Mouse (Mus musculus) ES-E14 (cell line): ENCODE data around the gene Chst3. TPM values are rescaled to one million over a fixed set of nuclear protein-coding genes. Genes with fewer than 3 reads are reported as not detected.
"Not testable (repeated sequence)": the region's sequence is repeated elsewhere in the genome, so short reads cannot be mapped to it uniquely, and the experiment has no call there.

Experiments used
- DNase-seq: peaks from one replicate; pipeline ENCODE4 v3.0.0-alpha.2; 2013; ENCODE audit warnings: low read depth, low spot score
- H3K27ac ChIP-seq: 2 replicates; pipeline ENCODE4 v1.5.1; 2012; ENCODE audit warnings: low read depth, mild to moderate bottlenecking, low read length, moderate library complexity, mixed read lengths; ENCODE audit not compliant: poor library complexity, insufficient read depth, severe bottlenecking
- H3K36me3 ChIP-seq: 2 replicates; pipeline ENCODE4 v1.6.1; 2012; ENCODE audit warnings: mild to moderate bottlenecking, low read length, moderate library complexity, mixed read lengths; ENCODE audit not compliant: control insufficient read depth, poor library complexity, insufficient read depth, severe bottlenecking
- H3K4me1 ChIP-seq, 2 experiments: fragments of 150-350 bp in 1 of 2; sonication (generic) in 1 of 2; 2 replicates each; pipeline ENCODE4 v1.6.1; 2012; ENCODE audit warnings: low read length in 2 of 2, mild to moderate bottlenecking in 1 of 2, mixed read lengths in 1 of 2; ENCODE audit not compliant: control insufficient read depth in 2 of 2, insufficient read depth in 2 of 2, poor library complexity in 1 of 2
- H3K4me3 ChIP-seq, 2 experiments: fragments of 150-350 bp in 1 of 2; sonication (generic) in 1 of 2; 2 replicates each; pipeline ENCODE4 v1.5.1; 2012; ENCODE audit warnings: low read length in 2 of 2, low read depth in 1 of 2, mild to moderate bottlenecking in 1 of 2, mixed read lengths in 1 of 2; ENCODE audit not compliant: insufficient read depth in 1 of 2, poor library complexity in 1 of 2, severe bottlenecking in 1 of 2
- H3K9ac ChIP-seq: 2 replicates; pipeline ENCODE4 v1.6.1; 2012; ENCODE audit warnings: low read depth, mild to moderate bottlenecking, low read length, mixed read lengths; ENCODE audit not compliant: poor library complexity, insufficient read depth, severe bottlenecking
- H3K9me3 ChIP-seq: fragments of 150-350 bp; sonication (generic); 2 replicates; pipeline ENCODE4 v1.6.1; 2012; ENCODE audit warnings: low read depth, mild to moderate bottlenecking, low read length; ENCODE audit not compliant: control insufficient read depth, insufficient read depth
- CHD2 ChIP-seq: IDR thresholded peaks from 2 replicates; pipeline ENCODE4 v1.6.1; 2014; ENCODE audit warnings: mild to moderate bottlenecking, low read depth, low read length, inconsistent platforms
- HCFC1 ChIP-seq: IDR thresholded peaks from 2 replicates; pipeline ENCODE4 v1.6.1; 2012; ENCODE audit warnings: low read length, inconsistent platforms, borderline replicate concordance; ENCODE audit not compliant: insufficient read depth
- MAFK ChIP-seq: IDR thresholded peaks from 2 replicates; pipeline ENCODE4 v1.6.1; 2014; ENCODE audit warnings: mild to moderate bottlenecking, low read depth, low read length, inconsistent platforms; ENCODE audit not compliant: insufficient read depth
- ZC3H11A ChIP-seq: IDR thresholded peaks from 2 replicates; pipeline ENCODE4 v1.6.1; 2012; ENCODE audit warnings: low read depth, mild to moderate bottlenecking, inconsistent platforms, low read length, borderline replicate concordance
- ZNF384 ChIP-seq: IDR thresholded peaks from 2 replicates; pipeline ENCODE4 v1.6.1; 2012; ENCODE audit warnings: low read depth, low read length, inconsistent platforms
- in situ Hi-C, 2 experiments: fragments of 600-800 bp; cut with MboI; formaldehyde crosslinking; loops; one replicate each; pipeline ENCODE4 v1.15.1; 2025; ENCODE audit warnings: low sequenced_read_pairs in 2 of 2, inconsistent platforms in 1 of 2; ENCODE audit not compliant: unreplicated experiment in 2 of 2
- total RNA-seq: library from RNA; depleted of rRNA; stranded (reverse); fragments of 300-350 nt; gene quantifications from 2 replicates; pipeline ENCODE4 v1.2.3, GENCODE M21; 2012

Gene Chst3
- total RNA-seq, 1 experiment: 1.8 TPM

DNA sequence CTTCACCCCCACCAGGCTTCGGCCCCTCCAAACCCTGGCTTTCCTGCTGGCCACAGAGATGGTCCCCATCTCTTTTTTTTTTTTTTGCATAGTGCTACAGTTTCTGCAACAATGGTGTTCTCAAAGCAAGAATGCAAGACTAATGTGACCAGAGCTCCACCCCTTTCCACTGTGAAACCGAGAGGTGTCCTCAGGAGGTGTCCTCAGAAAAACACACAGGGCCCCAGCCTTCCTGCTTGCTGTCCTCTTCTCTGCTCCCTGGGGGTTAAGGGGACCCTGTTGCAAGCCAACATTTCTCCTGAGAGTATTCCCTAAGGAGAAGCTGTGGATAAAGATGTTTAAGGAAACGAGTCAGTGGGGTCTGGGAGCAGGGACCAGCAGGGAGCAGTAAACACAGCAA lies 50.1 kb downstream of the Chst3 start:
- no peaks in the 10 kb centered on the region for H3K36me3 ChIP-seq
- no peak overlapping the region for H3K9ac ChIP-seq
- H3K4me3 ChIP-seq: no peak overlapping the region
- in situ Hi-C loops: no loop called here
- H3K9me3 ChIP-seq: no peaks in the 10 kb centered on the region
- no peak overlapping the region for H3K27ac ChIP-seq
- TF ChIP-seq ZC3H11A: no peak
- TF ChIP-seq CHD2: no peak
- TF ChIP-seq HCFC1: no peak
- no peak for TF ChIP-seq MAFK
- H3K4me1 ChIP-seq: peaks cover 15 to 18% of the 10 kb centered on the region in 2 experiments
- no peak for DNase-seq

DNA sequence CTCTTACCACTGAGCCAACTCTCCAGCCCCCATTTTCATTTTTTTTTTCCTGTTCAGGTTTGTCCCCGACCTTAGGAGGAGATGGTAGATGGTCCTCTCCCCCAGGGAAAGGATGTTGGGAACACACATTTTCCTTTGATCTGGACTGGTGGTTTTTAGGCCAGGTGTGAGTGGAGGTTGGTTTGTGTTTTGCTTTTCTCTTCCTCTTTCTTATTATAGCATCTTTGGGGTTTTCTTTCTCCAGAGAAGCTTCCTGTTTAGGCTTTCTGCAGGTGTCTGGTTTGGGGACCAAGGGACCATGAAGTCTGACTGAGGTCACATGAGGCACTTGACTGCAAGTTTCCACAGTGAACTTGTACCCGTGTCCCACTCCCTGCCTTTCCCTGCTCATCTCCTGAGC lies 50.8 kb downstream of the Chst3 start:
- no peak overlapping the region for H3K9ac ChIP-seq
- peaks cover 15 to 21% of the 10 kb centered on the region in 2 experiments for H3K4me1 ChIP-seq
- no peak for TF ChIP-seq CHD2
- H3K4me3 ChIP-seq: no peak overlapping the region
- in situ Hi-C loops: no loop called here
- DNase-seq: no peak
- no peak overlapping the region for H3K27ac ChIP-seq
- H3K36me3 ChIP-seq: no peaks in the 10 kb centered on the region
- no peaks in the 10 kb centered on the region for H3K9me3 ChIP-seq

DNA sequence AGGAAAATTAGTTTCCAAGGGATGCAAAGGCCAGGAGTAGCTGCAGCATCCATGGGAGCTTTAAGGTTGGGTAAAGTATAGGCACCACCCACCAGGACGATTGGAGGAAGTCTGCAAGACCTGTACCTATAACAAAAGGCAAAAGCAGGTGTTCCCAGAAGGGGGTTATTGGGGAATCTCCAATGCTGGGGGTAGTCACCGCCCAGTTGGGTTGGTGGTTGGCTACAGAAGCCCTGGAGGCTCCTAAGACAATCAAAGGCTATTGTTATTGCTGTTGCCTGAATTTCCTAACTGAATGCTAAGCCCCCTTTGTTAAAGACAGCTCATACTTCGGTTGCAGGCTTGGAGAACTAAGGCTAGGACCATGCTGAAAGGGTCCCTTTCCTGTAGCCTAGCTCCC lies 53.0 kb downstream of the Chst3 start:
- in situ Hi-C loops: no loop called here
- peaks cover 18 to 21% of the 10 kb centered on the region in 2 experiments for H3K4me1 ChIP-seq
- H3K9me3 ChIP-seq: no peaks in the 10 kb centered on the region
- no peaks in the 10 kb centered on the region for H3K36me3 ChIP-seq
- H3K27ac ChIP-seq: peak overlapping the region; percentile 61; the same call in 1 of the 2 replicates
- no peak for TF ChIP-seq MAFK
- TF ChIP-seq CHD2: no peak
- TF ChIP-seq ZNF384: no peak
- no peak for TF ChIP-seq ZC3H11A
- TF ChIP-seq HCFC1: no peak
- H3K9ac ChIP-seq: no peak overlapping the region
- DNase-seq: no peak
- no peak overlapping the region for H3K4me3 ChIP-seq

DNA sequence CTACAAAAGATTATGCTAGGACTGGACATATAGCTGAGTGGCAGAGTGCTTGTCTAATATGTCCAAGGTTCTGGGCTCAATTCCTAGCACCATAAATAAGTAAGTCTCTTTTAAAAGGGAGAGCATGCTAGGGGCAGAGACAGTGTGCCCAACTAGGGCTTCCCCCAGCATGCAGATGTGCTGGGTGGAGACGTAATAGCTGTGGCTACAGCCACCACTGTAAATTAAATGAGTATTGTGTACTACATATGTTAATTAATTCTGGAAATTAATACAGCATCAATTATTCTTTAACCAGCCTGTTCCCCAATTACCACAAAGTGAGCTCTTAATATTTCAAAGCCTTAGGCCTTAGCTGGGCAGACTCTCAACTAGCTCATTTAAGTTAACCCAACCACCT lies 54.2 kb downstream of the Chst3 start:
- no peak for DNase-seq
- Histone ChIP-seq H3K9me3 (no peaks in the 10 kb centered on the region), H3K4me3 (no peak overlapping the region), H3K27ac (no peak overlapping the region), H3K9ac (no peak overlapping the region), H3K36me3 (no peaks in the 10 kb centered on the region), H3K4me1 (peaks cover 16 to 18% of the 10 kb centered on the region in 2 experiments)
- in situ Hi-C loops: no loop called here
- no peak for TF ChIP-seq ZNF384
- TF ChIP-seq CHD2: no peak
- TF ChIP-seq MAFK: no peak
- TF ChIP-seq HCFC1: no peak
- TF ChIP-seq ZC3H11A: no peak

DNA sequence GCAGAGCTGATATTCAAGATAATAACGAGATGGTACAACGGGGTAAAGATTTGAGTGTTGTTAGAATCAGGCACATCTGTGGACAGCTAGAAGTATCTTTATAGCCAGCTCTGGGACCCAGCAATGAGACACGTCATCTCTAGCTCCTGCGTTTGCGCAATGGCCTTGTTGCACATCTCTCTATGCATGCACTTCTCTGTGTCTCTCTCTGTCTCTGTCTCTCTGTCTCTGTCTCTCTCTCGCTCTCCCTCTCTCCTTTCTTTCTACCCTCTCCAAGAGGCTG lies 56.1 kb downstream of the Chst3 start:
- no peaks in the 10 kb centered on the region for H3K9me3 ChIP-seq
- no peak overlapping the region for H3K4me3 ChIP-seq
- TF ChIP-seq ZNF384: no peak
- TF ChIP-seq CHD2: no peak
- no peak for TF ChIP-seq ZC3H11A
- DNase-seq: no peak
- no peaks in the 10 kb centered on the region for H3K36me3 ChIP-seq
- H3K27ac ChIP-seq: no peak overlapping the region
- H3K9ac ChIP-seq: no peak overlapping the region
- peaks cover 16 to 18% of the 10 kb centered on the region in 2 experiments for H3K4me1 ChIP-seq
- in situ Hi-C loops: no loop called here

DNA sequence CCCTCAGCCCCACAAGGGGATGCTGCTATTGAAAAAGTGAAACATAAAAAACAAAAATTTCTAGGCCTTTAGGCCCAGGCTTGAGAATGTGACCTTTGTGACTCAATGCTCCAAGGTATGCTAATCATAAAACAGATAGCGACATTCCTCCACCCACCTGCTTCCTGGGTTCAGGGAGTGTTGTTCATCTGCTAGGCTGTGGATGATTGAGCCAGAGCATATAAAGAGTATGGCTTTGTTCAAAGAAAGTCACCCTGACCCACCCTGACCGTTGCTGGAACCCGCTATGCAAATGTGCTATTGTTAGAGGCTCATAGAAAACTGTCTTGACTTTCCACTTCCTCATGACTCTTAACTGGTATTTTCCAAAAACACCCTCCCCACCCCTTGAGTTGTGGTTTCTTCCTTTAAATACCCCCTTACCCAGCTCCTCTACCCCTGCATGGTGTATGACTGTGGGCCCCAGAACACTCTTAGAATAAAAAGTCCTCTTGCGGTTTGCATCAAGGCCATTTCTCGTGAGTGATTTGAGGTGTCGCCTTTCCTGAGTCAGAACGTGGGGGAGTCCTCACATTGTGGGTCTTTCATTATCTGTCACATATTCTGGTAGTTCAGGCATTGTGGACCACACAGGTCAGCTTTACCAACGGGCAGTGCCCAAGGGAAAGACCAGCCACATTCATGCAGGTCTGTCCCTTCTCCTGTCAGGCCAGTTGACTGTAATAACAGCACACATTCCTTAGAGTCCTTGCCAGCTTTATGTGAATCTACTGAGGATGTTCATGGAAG lies 56.7 kb downstream of the Chst3 start:
- in situ Hi-C loops, H3K4me3 ChIP-seq, H3K36me3 ChIP-seq, H3K9me3 ChIP-seq, H3K27ac ChIP-seq, H3K9ac ChIP-seq, DNase-seq: not testable (repeated sequence)
- H3K4me1 ChIP-seq: peaks cover 16 to 18% of the 10 kb centered on the region in 2 experiments

DNA sequence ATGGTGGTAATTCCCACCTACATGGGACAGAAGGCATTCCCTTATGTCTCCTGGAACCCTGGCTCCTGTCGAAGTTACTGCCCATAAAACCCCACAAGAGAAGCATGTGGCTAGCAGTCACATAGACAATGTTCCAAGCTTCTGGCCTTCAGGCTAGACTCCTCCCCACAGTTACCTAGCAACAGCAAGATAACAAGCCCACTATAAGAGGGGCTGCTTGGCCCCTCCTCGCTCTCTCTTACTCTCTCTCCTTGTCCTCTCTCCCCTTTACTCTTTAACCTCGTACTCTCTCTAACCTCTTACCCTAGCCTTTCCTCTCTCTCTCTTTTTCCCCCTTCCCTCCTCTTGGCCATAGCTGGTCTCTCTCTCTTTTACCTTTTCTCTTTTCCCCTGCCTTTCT lies 57.7 kb downstream of the Chst3 start:
- peaks cover 12 to 13% of the 10 kb centered on the region in 2 experiments for H3K4me1 ChIP-seq
- H3K9me3 ChIP-seq, H3K36me3 ChIP-seq, DNase-seq, in situ Hi-C loops, H3K9ac ChIP-seq, H3K4me3 ChIP-seq, H3K27ac ChIP-seq: not testable (repeated sequence)
